Mouse (Mus musculus) MEL (cell line): ENCODE results near the gene Pou2f2. TPM values are rescaled to one million over a fixed set of nuclear protein-coding genes. Genes with fewer than 3 reads are reported as not detected.
A peak's percentile ranks its signal among the peaks of the same experiment; 100 is the strongest.

ENCODE experiments used
- DNase-seq: peaks from one replicate; pipeline ENCODE4 v3.0.0; 2011; ENCODE audit warnings: low read depth, low spot score
- H3K27ac ChIP-seq: 2 replicates; pipeline ENCODE4 v1.5.1; 2012; ENCODE audit warnings: low read depth, mild to moderate bottlenecking, control low read depth, low read length, moderate library complexity; ENCODE audit not compliant: control insufficient read depth
- H3K27me3 ChIP-seq, 2 experiments: fragments of 150-350 bp in 1 of 2; sonication (generic) in 1 of 2; 2 replicates each; pipeline ENCODE4 v1.6.1; 2012; ENCODE audit warnings: low read length in 2 of 2, mild to moderate bottlenecking in 2 of 2, improper control_type of control experiment in 1 of 2, moderate library complexity in 1 of 2; ENCODE audit not compliant: insufficient read depth in 2 of 2, control insufficient read depth in 1 of 2
- H3K36me3 ChIP-seq, 2 experiments: 2 replicates each; pipeline ENCODE4 v1.6.1; 2012 to 2014; ENCODE audit warnings: low read length in 2 of 2, improper control_type of control experiment in 1 of 2, inconsistent platforms in 1 of 2, mild to moderate bottlenecking in 1 of 2; ENCODE audit not compliant: insufficient read depth in 2 of 2, control insufficient read depth in 1 of 2
- H3K4me1 ChIP-seq, 2 experiments: fragments of 150-350 bp in 1 of 2; sonication (generic) in 1 of 2; 2 replicates each; pipeline ENCODE4 v1.6.1; 2012; ENCODE audit warnings: low read length in 2 of 2, improper control_type of control experiment in 1 of 2, mild to moderate bottlenecking in 1 of 2; ENCODE audit not compliant: insufficient read depth in 2 of 2, control insufficient read depth in 1 of 2
- H3K4me3 ChIP-seq, 2 experiments: fragments of 150-350 bp in 1 of 2; sonication (generic) in 1 of 2; 2 replicates each; pipeline ENCODE4 v1.5.1; 2012; ENCODE audit warnings: low read depth in 2 of 2, low read length in 2 of 2, mild to moderate bottlenecking in 2 of 2, moderate library complexity in 2 of 2, control low read depth in 1 of 2, improper control_type of control experiment in 1 of 2; ENCODE audit not compliant: control insufficient read depth in 1 of 2, insufficient read depth in 1 of 2
- H3K79me2 ChIP-seq: 2 replicates; pipeline ENCODE4 v1.6.1; 2012; ENCODE audit warnings: mild to moderate bottlenecking, low read length, moderate library complexity; ENCODE audit not compliant: control insufficient read depth, poor library complexity, insufficient read depth
- H3K9ac ChIP-seq: 2 replicates; pipeline ENCODE4 v1.6.1; 2012; ENCODE audit warnings: low read depth, mild to moderate bottlenecking, control low read depth, low read length, moderate library complexity; ENCODE audit not compliant: control insufficient read depth, poor library complexity, severe bottlenecking
- H3K9me3 ChIP-seq: fragments of 150-350 bp; sonication (generic); replicated peaks from 2 replicates; pipeline ENCODE4 v1.6.1; 2012; ENCODE audit warnings: mild to moderate bottlenecking, low read length, improper control_type of control experiment, moderate library complexity; ENCODE audit not compliant: insufficient read depth
- BHLHE40 ChIP-seq: IDR thresholded peaks from 2 replicates; pipeline ENCODE4 v1.6.1; 2012; ENCODE audit warnings: low read depth, mild to moderate bottlenecking, inconsistent platforms, low read length, improper control_type of control experiment, borderline replicate concordance
- CHD1 ChIP-seq: IDR thresholded peaks from 2 replicates; pipeline ENCODE4 v1.6.1; 2012; ENCODE audit warnings: low read depth, mild to moderate bottlenecking, inconsistent platforms, low read length, improper control_type of control experiment
- CTCF ChIP-seq, 3 experiments: IDR thresholded peaks in 2 of 3; conservative IDR thresholded peaks in 1 of 3; 2 replicates each; pipeline ENCODE4 v1.5.1; 2011 to 2012; ENCODE audit warnings: low read length in 3 of 3, low read depth in 2 of 3, mild to moderate bottlenecking in 2 of 3, improper control_type of control experiment in 1 of 3, inconsistent platforms in 1 of 3, mixed read lengths in 1 of 3, moderate library complexity in 1 of 3; ENCODE audit not compliant: control insufficient read depth in 1 of 3, insufficient read depth in 1 of 3, poor library complexity in 1 of 3, severe bottlenecking in 1 of 3
- ELF1 ChIP-seq: IDR thresholded peaks from 2 replicates; pipeline ENCODE4 v1.6.1; 2014; ENCODE audit warnings: low read depth, mild to moderate bottlenecking, inconsistent platforms, low read length, improper control_type of control experiment, moderate library complexity
- EP300 ChIP-seq, 2 experiments: IDR thresholded peaks; 2 replicates each; pipeline ENCODE4 v1.6.1; 2011; ENCODE audit warnings: improper control_type of control experiment in 2 of 2, low read length in 2 of 2, low read depth in 1 of 2, mild to moderate bottlenecking in 1 of 2
- ETS1 ChIP-seq: IDR thresholded peaks from 2 replicates; pipeline ENCODE4 v1.6.1; 2012; ENCODE audit warnings: low read depth, mild to moderate bottlenecking, inconsistent platforms, low read length, improper control_type of control experiment, moderate library complexity
- GATA1 ChIP-seq: IDR thresholded peaks from 2 replicates; pipeline ENCODE4 v1.6.1; 2011; ENCODE audit warnings: low read depth, low read length, improper control_type of control experiment
- HCFC1 ChIP-seq: IDR thresholded peaks from 2 replicates; pipeline ENCODE4 v1.6.1; 2012; ENCODE audit warnings: low read depth, mild to moderate bottlenecking, inconsistent platforms, low read length, improper control_type of control experiment, moderate library complexity
- JUND ChIP-seq: IDR thresholded peaks from 2 replicates; pipeline ENCODE4 v1.6.1; 2011; ENCODE audit warnings: low read depth, mild to moderate bottlenecking, improper control_type of control experiment, low read length
- KAT2A ChIP-seq: conservative IDR thresholded peaks from 2 replicates; pipeline ENCODE4 v1.6.1; 2012; ENCODE audit warnings: low read depth, low read length, improper control_type of control experiment, inconsistent platforms
- MAFK ChIP-seq: IDR thresholded peaks from 2 replicates; pipeline ENCODE4 v1.6.1; 2011; ENCODE audit warnings: low read depth, mild to moderate bottlenecking, low read length, improper control_type of control experiment, borderline replicate concordance
- MAZ ChIP-seq: IDR thresholded peaks from 2 replicates; pipeline ENCODE4 v1.6.1; 2012; ENCODE audit warnings: low read depth, mild to moderate bottlenecking, inconsistent platforms, low read length, improper control_type of control experiment
- MEF2A ChIP-seq: IDR thresholded peaks from 2 replicates; pipeline ENCODE4 v1.6.1; 2014; ENCODE audit warnings: low read depth, mild to moderate bottlenecking, inconsistent platforms, low read length, improper control_type of control experiment; ENCODE audit not compliant: poor library complexity, insufficient replicate concordance, severe bottlenecking; ENCODE audit errors: extremely low read depth
- MYB ChIP-seq: IDR thresholded peaks from 2 replicates; pipeline ENCODE4 v1.6.1; 2011; ENCODE audit warnings: mild to moderate bottlenecking, low read depth, low read length, improper control_type of control experiment
- POLR2AphosphoS2 ChIP-seq: IDR thresholded peaks from 2 replicates; pipeline ENCODE4 v1.6.1; 2011; ENCODE audit warnings: low read length, improper control_type of control experiment
- RAD21 ChIP-seq: IDR thresholded peaks from 2 replicates; pipeline ENCODE4 v1.6.1; 2011; ENCODE audit warnings: mild to moderate bottlenecking, low read depth, low read length, improper control_type of control experiment
- RCOR1 ChIP-seq: IDR thresholded peaks from 2 replicates; pipeline ENCODE4 v1.6.1; 2012; ENCODE audit warnings: low read depth, mild to moderate bottlenecking, inconsistent platforms, low read length, improper control_type of control experiment
- SIN3A ChIP-seq: IDR thresholded peaks from 2 replicates; pipeline ENCODE4 v1.6.1; 2012; ENCODE audit warnings: low read length, improper control_type of control experiment, inconsistent platforms
- SMC3 ChIP-seq: IDR thresholded peaks from 2 replicates; pipeline ENCODE4 v1.6.1; 2011; ENCODE audit warnings: low read depth, low read length, improper control_type of control experiment
- TAL1 ChIP-seq: IDR thresholded peaks from 2 replicates; pipeline ENCODE4 v1.6.1; 2012; ENCODE audit warnings: mild to moderate bottlenecking, inconsistent platforms, low read length, moderate library complexity, mixed read lengths
- TCF12 ChIP-seq: IDR thresholded peaks from 2 replicates; pipeline ENCODE4 v1.6.1; 2014; ENCODE audit warnings: low read depth, mild to moderate bottlenecking, inconsistent platforms, low read length, improper control_type of control experiment, moderate library complexity
- UBTF ChIP-seq: IDR thresholded peaks from 2 replicates; pipeline ENCODE4 v1.6.1; 2012; ENCODE audit warnings: low read depth, mild to moderate bottlenecking, inconsistent platforms, low read length, improper control_type of control experiment, moderate library complexity, borderline replicate concordance; ENCODE audit not compliant: insufficient read depth
- USF1 ChIP-seq: IDR thresholded peaks from 2 replicates; pipeline ENCODE4 v1.6.1; 2014; ENCODE audit warnings: low read depth, mild to moderate bottlenecking, inconsistent platforms, low read length, improper control_type of control experiment, moderate library complexity
- ZC3H11A ChIP-seq: IDR thresholded peaks from 2 replicates; pipeline ENCODE4 v1.6.1; 2012; ENCODE audit warnings: low read depth, mild to moderate bottlenecking, inconsistent platforms, low read length, improper control_type of control experiment
- ZKSCAN1 ChIP-seq: IDR thresholded peaks from 2 replicates; pipeline ENCODE4 v1.6.1; 2012; ENCODE audit warnings: low read depth, mild to moderate bottlenecking, inconsistent platforms, low read length, improper control_type of control experiment, moderate library complexity
- ZMIZ1 ChIP-seq: IDR thresholded peaks from 2 replicates; pipeline ENCODE4 v1.6.1; 2012; ENCODE audit warnings: low read depth, mild to moderate bottlenecking, inconsistent platforms, low read length, improper control_type of control experiment, moderate library complexity
- polyA plus RNA-seq, 2 experiments: library from polyadenylated mRNA; stranded (reverse) in 1 of 2; unstranded in 1 of 2; fragments of >175 nt in 1 of 2; fragments of >200 nt in 1 of 2; gene quantifications; 2 replicates each; pipeline versions ENCODE4 v1.2.1 to v1.2.4; 2012; ENCODE audit warnings: low replicate concordance in 2 of 2, low read depth in 1 of 2; ENCODE audit not compliant: insufficient read length in 2 of 2, insufficient read depth in 1 of 2, missing spikeins in 1 of 2
- total RNA-seq: library from RNA; depleted of rRNA; stranded (reverse); fragments of 300-350 nt; gene quantifications from 2 replicates; pipeline ENCODE4 v1.2.3, GENCODE M21; 2012

Pou2f2 gene
- total and polyA plus RNA-seq, 3 experiments: 0.73 to 6.4 TPM; not detected in 1

- peak; percentile 75 for DNase-seq
- Histone ChIP-seq H3K27ac (peak overlapping the region; percentile 73), H3K9ac (peak overlapping the region; percentile 40), H3K36me3 (peaks cover 4 to 22% of the 10 kb centered on the region in 2 experiments), H3K9me3 (no peaks in the 10 kb centered on the region), H3K27me3 (no peaks in the 10 kb centered on the region), H3K4me3 (no peak overlapping the region)
- no peak for TF ChIP-seq RAD21
- peak; percentile 63 to 78 for TF ChIP-seq EP300 (IDR thresholded peaks at IDR 0.05; ENCODE audit: low read depth in 1 of 2, low read length in 2 of 2)
- no peak for TF ChIP-seq UBTF
- TF ChIP-seq CTCF (IDR thresholded peaks at IDR 0.05 in 2 of 3, conservative IDR thresholded peaks at IDR 0.05 in 1 of 3; ENCODE audit: control insufficient read depth in 1 of 3, insufficient read depth in 1 of 3, low read depth in 2 of 3, low read length in 3 of 3, poor library complexity in 1 of 3, severe bottlenecking in 1 of 3): no peak
- no peak for TF ChIP-seq BHLHE40
- TF ChIP-seq JUND: no peak
- peak; percentile 33; the same call in 1 of the 2 replicates for TF ChIP-seq TCF12
- no peak for TF ChIP-seq ZMIZ1
- TF ChIP-seq MEF2A: no peak
- no peak for TF ChIP-seq ELF1
- TF ChIP-seq ETS1: no peak
- peak; percentile 44 for TF ChIP-seq SIN3A
- no peak for TF ChIP-seq CHD1
- no peak for TF ChIP-seq KAT2A
- TF ChIP-seq ZKSCAN1: no peak
- TF ChIP-seq SMC3: no peak
- peak; percentile 64; the same call in 1 of the 2 replicates for TF ChIP-seq POLR2AphosphoS2
- 0 out of 2 replicates have a peak, but pooled peaks have one; percentile 41 for TF ChIP-seq MYB
- TF ChIP-seq TAL1: no peak
- no peak for TF ChIP-seq MAFK
- peak; percentile 73 for TF ChIP-seq GATA1
- 0 out of 2 replicates have a peak, but pooled peaks have one; percentile 29 for TF ChIP-seq RCOR1
- no peak for TF ChIP-seq ZC3H11A
- TF ChIP-seq USF1: no peak
- TF ChIP-seq MAZ: no peak
- TF ChIP-seq HCFC1: no peak
- TF ChIP-seq, all 39 proteins: peak for 7
- Histone ChIP-seq H3K79me2 (peaks cover 15% of the 10 kb centered on the region), H3K4me1 (peaks cover 3 to 24% of the 10 kb centered on the region in 2 experiments; a peak in 3 of 4 replicates)
Measured at GRCm38 (mm10) chr7:25084621-25085020, 94.9 kb downstream of the Pou2f2 start.
